Mouse (Mus musculus): Measurements from ENCODE around the gene Smyd1. TPM values are rescaled to one million over a fixed set of nuclear protein-coding genes. Genes with fewer than 3 reads are reported as not detected.

The Smyd1 gene
- polyA plus RNA-seq, 1 experiment: not detected

DNA sequence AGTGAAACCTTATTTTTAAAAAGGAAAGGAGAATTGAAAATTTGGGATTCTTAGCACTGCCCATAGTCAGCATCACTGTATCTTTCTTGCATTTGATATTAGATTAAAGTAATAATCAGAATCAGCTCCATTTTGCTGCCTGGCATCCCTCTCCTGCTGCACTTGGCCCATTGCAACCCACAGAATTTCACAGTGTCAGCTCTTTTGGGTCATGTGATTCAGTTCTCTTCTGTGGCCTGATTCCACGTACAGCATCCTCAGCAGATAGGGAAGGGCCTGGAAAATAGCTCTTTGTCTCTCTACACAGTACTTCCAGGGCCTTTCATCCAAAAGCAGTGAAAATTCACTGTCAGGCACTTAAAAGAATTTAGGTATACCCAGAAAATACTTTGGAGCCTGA lies 64.7 kb downstream of the Smyd1 start:
- Histone ChIP-seq H3K36me3 (ENCODE audit: control insufficient read depth) (no peaks in the 10 kb centered on the region), H3K4me3 (replicated peaks) (no peak overlapping the region), H3K27me3 (ENCODE audit: control insufficient read depth) (no peaks in the 10 kb centered on the region), H3K4me1 (ENCODE audit: control insufficient read depth) (peaks cover 12% of the 10 kb centered on the region), H3K9me3 (ENCODE audit: control insufficient read depth, low read length) (no peaks in the 10 kb centered on the region)
- TF ChIP-seq TAL1 (IDR thresholded peaks at IDR 0.05; ENCODE audit: low read length): no peak
- no peak for TF ChIP-seq GATA1 (IDR thresholded peaks at IDR 0.05; ENCODE audit: low read length)

DNA sequence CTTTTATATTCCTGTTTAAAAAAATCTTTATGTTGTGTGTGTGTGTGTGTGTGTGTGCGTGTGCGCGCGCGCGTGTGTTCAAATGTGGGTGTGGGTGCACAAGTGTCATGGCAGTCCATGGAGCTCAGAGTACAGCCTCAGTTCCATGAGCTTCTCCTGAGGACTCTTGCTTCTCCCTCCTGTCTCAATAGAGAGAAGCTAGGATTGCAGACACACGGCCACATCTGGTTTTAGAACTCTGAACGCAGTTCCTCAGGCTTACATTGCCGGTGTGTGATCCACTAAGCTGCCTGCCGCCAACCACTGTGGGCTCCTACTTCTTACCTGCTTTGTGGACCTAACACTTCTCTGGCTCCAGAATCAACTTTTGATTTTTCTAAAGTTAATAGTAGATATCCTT lies 65.9 kb downstream of the Smyd1 start:
- Histone ChIP-seq H3K4me1 (ENCODE audit: control insufficient read depth) (peaks cover 12% of the 10 kb centered on the region), H3K27me3 (ENCODE audit: control insufficient read depth) (no peaks in the 10 kb centered on the region), H3K36me3 (ENCODE audit: control insufficient read depth) (no peaks in the 10 kb centered on the region), H3K4me3 (replicated peaks) (no peak overlapping the region), H3K9me3 (ENCODE audit: control insufficient read depth, low read length) (no peaks in the 10 kb centered on the region)
- TF ChIP-seq GATA1 (IDR thresholded peaks at IDR 0.05; ENCODE audit: low read length) (no peak), TAL1 (IDR thresholded peaks at IDR 0.05; ENCODE audit: low read length) (no peak)

DNA sequence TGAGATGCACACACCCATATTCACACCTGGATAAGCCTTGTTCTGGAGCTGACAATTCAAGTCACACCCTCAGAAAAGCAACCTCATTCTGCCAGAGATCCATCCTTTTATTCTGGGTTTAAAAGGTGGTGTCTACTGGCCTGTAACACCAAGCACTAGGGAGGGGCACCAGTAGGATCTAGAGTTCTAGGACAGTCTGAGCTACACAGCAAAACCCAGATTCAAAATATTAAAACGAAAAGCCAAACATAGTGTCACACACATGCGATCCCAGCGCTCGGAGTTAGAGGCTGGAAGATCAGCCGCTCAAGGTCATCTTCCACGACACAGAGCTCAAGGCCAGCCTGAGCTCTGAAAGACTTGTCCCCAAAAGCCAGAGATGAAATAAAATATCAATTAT lies 67.6 kb downstream of the Smyd1 start:
- Histone ChIP-seq H3K4me3 (replicated peaks) (no peak overlapping the region), H3K27me3 (ENCODE audit: control insufficient read depth) (no peaks in the 10 kb centered on the region), H3K4me1 (ENCODE audit: control insufficient read depth) (peaks cover 3% of the 10 kb centered on the region), H3K9me3 (ENCODE audit: control insufficient read depth, low read length) (no peaks in the 10 kb centered on the region), H3K36me3 (ENCODE audit: control insufficient read depth) (no peaks in the 10 kb centered on the region)
- TF ChIP-seq GATA1 (IDR thresholded peaks at IDR 0.05; ENCODE audit: low read length) (no peak), TAL1 (IDR thresholded peaks at IDR 0.05; ENCODE audit: low read length) (no peak)

DNA sequence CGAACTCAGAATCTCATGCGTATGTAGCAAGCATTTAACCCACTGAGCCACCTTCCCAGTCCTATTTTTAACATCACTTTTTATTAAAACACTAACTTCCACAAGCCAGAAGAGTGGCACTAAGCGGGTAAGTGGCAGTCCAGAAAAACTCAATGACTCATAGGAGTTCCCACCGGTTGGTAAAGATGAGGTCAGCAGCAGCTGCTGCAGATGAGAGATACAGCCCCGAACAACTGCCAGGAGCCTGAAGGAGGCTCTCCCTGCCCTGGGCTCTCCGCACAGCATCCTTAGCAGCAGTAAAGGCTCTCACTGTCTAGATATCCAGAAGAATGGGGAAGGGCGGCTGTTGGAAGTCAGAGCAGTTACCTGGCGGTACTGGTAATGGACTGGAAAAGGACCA lies 71.1 kb downstream of the Smyd1 start:
- Histone ChIP-seq H3K27me3 (ENCODE audit: control insufficient read depth) (no peaks in the 10 kb centered on the region), H3K4me1 (ENCODE audit: control insufficient read depth) (no peaks in the 10 kb centered on the region), H3K4me3 (replicated peaks) (no peak overlapping the region), H3K36me3 (ENCODE audit: control insufficient read depth) (no peaks in the 10 kb centered on the region), H3K9me3 (ENCODE audit: control insufficient read depth, low read length) (no peaks in the 10 kb centered on the region)
- no peak for TF ChIP-seq TAL1 (IDR thresholded peaks at IDR 0.05; ENCODE audit: low read length)
- TF ChIP-seq GATA1 (IDR thresholded peaks at IDR 0.05; ENCODE audit: low read length): no peak

DNA sequence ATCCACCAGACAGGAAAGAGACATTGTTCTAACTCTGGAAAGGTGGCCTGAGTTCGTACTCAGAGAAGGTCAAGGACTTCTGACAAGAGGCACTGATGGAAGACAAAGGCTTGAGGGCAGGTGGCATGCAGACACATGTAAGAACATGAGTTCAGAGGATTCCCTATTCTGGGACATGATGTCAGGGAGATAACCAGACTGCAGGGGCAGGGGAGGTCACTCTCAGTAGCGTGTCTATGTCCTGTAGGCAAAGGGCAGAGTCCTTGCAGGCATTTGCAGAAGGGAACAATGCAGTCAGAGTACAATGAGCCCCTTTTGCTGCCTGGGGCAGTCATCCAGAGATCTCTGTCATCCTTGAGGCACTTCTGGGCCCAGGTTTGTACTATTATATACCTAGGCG lies 72.4 kb downstream of the Smyd1 start:
- Histone ChIP-seq H3K27me3 (ENCODE audit: control insufficient read depth) (no peaks in the 10 kb centered on the region), H3K4me3 (replicated peaks) (no peak overlapping the region), H3K4me1 (ENCODE audit: control insufficient read depth) (no peaks in the 10 kb centered on the region), H3K36me3 (ENCODE audit: control insufficient read depth) (no peaks in the 10 kb centered on the region), H3K9me3 (ENCODE audit: control insufficient read depth, low read length) (no peaks in the 10 kb centered on the region)
- TF ChIP-seq GATA1 (IDR thresholded peaks at IDR 0.05; ENCODE audit: low read length) (no peak), TAL1 (IDR thresholded peaks at IDR 0.05; ENCODE audit: low read length) (no peak)

DNA sequence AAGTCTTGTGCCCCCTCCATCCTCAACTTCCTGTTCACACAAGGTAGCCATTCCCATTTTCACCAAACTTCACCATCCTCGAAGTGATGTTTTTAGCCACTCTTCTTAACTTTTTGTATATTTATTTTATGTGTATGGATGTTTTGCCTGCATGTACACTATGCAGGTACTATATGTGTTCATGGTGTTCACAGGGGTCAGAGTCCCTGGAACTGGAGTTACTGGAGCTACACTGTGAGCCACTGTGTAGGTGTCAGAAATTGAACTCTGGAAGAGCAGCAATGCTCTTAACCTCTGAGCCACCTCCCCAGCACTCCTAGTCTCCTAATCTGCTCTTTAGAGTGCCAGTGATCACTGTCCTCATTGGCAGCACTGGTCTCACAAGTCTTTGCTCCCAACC lies 73.6 kb downstream of the Smyd1 start:
- TF ChIP-seq GATA1 (IDR thresholded peaks at IDR 0.05; ENCODE audit: low read length): no peak
- no peak for TF ChIP-seq TAL1 (IDR thresholded peaks at IDR 0.05; ENCODE audit: low read length)
- no peaks in the 10 kb centered on the region for H3K9me3 ChIP-seq (ENCODE audit: control insufficient read depth, low read length)
- no peaks in the 10 kb centered on the region for H3K4me1 ChIP-seq (ENCODE audit: control insufficient read depth)
- H3K4me3 ChIP-seq (replicated peaks): no peak overlapping the region
- no peaks in the 10 kb centered on the region for H3K36me3 ChIP-seq (ENCODE audit: control insufficient read depth)
- no peaks in the 10 kb centered on the region for H3K27me3 ChIP-seq (ENCODE audit: control insufficient read depth)

DNA sequence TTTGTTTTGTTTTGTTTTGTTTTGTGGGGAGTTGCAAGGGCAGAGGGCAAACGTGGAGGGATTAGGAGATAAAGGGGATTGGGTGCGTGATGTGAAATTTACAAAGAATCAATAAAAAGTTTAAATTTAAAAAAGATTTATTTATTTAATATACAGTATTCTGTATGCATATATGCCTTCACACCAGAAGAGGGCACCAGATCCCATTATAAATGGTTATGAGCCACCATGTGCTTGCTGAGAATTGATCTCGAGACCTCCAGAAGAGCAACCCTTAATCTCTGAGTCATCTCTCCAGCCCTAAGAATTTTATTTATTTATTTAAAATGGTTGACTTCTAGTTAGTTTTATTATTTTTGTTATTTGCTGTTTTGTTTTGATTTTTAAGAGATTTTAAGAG lies 78.8 kb downstream of the Smyd1 start:
- TF ChIP-seq GATA1 (IDR thresholded peaks at IDR 0.05; ENCODE audit: low read length): no peak
- no peak for TF ChIP-seq TAL1 (IDR thresholded peaks at IDR 0.05; ENCODE audit: low read length)
- Histone ChIP-seq H3K27me3 (ENCODE audit: control insufficient read depth) (no peaks in the 10 kb centered on the region), H3K4me1 (ENCODE audit: control insufficient read depth) (no peaks in the 10 kb centered on the region), H3K9me3 (ENCODE audit: control insufficient read depth, low read length) (no peaks in the 10 kb centered on the region), H3K36me3 (ENCODE audit: control insufficient read depth) (no peaks in the 10 kb centered on the region), H3K4me3 (replicated peaks) (no peak overlapping the region)

DNA sequence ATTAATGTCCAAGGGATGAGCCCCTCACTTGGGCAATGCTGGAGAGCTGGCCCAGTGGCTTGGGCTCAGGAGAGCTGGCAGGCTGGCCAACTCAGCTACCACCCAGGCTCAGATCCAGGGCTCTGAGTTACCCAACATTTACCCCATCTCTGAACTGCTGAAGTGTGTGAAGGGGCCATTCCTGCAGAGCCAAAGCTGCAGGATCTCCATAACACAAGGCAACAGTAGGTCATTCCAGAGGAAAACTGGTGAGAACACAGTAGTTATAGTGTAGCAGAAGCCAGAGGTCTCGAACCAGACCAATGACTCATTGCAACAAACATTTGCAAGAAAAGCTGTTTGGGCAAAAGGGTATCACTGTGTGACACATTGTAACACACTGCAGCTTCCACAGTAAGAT lies 79.2 kb downstream of the Smyd1 start:
- Histone ChIP-seq H3K9me3 (ENCODE audit: control insufficient read depth, low read length) (no peaks in the 10 kb centered on the region), H3K36me3 (ENCODE audit: control insufficient read depth) (no peaks in the 10 kb centered on the region), H3K4me1 (ENCODE audit: control insufficient read depth) (no peaks in the 10 kb centered on the region), H3K27me3 (ENCODE audit: control insufficient read depth) (no peaks in the 10 kb centered on the region), H3K4me3 (replicated peaks) (no peak overlapping the region)
- TF ChIP-seq GATA1 (IDR thresholded peaks at IDR 0.05; ENCODE audit: low read length): no peak
- TF ChIP-seq TAL1 (IDR thresholded peaks at IDR 0.05; ENCODE audit: low read length): no peak

DNA sequence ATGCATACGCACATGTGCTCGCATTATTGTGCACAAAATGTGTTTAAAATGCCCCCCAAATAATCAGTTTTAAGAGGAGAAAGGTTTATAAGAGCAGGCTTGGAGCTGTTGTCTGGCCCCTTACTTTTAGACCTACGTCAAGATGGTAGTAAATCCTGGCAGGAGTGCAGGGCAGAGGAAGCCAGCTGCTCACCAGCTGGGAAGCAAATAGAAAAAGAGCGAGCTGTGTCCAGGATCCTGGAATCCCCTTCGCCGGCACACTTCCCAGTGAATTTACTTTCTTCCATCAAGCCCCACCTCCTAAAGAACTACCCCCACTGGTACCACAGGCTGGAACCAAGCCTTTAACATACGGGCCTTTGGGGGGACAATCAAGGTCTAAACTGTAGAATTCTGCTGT lies 81.2 kb downstream of the Smyd1 start:
- Histone ChIP-seq H3K36me3 (ENCODE audit: control insufficient read depth) (no peaks in the 10 kb centered on the region), H3K4me3 (replicated peaks) (no peak overlapping the region), H3K9me3 (ENCODE audit: control insufficient read depth, low read length) (no peaks in the 10 kb centered on the region), H3K4me1 (ENCODE audit: control insufficient read depth) (no peaks in the 10 kb centered on the region), H3K27me3 (ENCODE audit: control insufficient read depth) (no peaks in the 10 kb centered on the region)
- no peak for TF ChIP-seq GATA1 (IDR thresholded peaks at IDR 0.05; ENCODE audit: low read length)
- no peak for TF ChIP-seq TAL1 (IDR thresholded peaks at IDR 0.05; ENCODE audit: low read length)

DNA sequence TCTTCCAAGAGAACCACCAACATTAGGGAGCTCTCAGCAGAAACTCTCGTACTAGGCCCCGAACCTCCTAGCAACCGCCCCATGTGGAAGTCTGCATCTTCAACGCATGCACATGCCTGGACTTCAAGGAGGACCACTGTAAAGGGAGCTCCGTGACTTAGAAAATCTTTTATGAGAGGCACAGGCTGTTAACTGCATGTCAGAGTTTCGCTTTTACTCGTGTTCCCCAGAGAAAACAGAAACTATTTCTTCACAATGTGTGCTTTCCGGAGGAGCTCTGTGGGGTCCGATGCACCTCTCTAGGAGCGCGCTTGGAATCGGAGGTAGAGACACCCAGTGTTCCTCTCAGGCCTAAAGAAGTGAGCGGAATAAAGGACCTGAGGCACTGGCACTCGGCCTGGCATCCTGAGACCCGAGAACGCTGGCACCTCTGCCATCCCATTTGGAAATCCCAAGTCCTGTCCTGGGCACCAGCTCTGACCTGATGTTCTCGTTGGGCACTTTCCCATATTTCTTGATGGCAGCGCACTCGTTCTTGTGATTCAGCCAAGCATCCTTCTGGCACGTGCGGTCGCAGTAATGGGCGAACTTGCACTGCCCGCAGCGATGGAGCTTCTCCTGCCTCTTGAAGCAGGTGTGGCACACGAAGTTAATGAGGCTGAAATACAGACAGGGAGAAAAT lies 82.8 kb downstream of the Smyd1 start:
- Histone ChIP-seq H3K4me1 (ENCODE audit: control insufficient read depth) (no peaks in the 10 kb centered on the region), H3K27me3 (ENCODE audit: control insufficient read depth) (no peaks in the 10 kb centered on the region), H3K36me3 (ENCODE audit: control insufficient read depth) (no peaks in the 10 kb centered on the region), H3K9me3 (ENCODE audit: control insufficient read depth, low read length) (no peaks in the 10 kb centered on the region), H3K4me3 (replicated peaks) (no peak overlapping the region)
- TF ChIP-seq TAL1 (IDR thresholded peaks at IDR 0.05; ENCODE audit: low read length): no peak
- no peak for TF ChIP-seq GATA1 (IDR thresholded peaks at IDR 0.05; ENCODE audit: low read length)
